Mouse (Mus musculus) midbrain, postnatal 0 days (tissue): ENCODE data around the gene Adnp. TPM values are rescaled to one million over a fixed set of nuclear protein-coding genes. Genes with fewer than 3 reads are reported as not detected.

Experiments used
- ATAC-seq: fragments of 200-750 bp; cut with Nextera tagmentation; 2 replicates; pipeline ENCODE4 v1.8.0; 2017; ENCODE audit warnings: moderate number of reproducible peaks, mild to moderate bottlenecking, moderate TSS enrichment, moderate library complexity; ENCODE audit not compliant: low FRiP score
- DNase-seq: peaks from one replicate; pipeline ENCODE4 v3.0.0-alpha.2; 2015; ENCODE audit warnings: low spot score
- H3K27ac ChIP-seq: fragments of 300-500 bp; sonication (generic); 2 replicates; pipeline ENCODE4 v1.5.1; 2014; ENCODE audit warnings: low read depth, mild to moderate bottlenecking, low read length, mixed read lengths
- H3K27me3 ChIP-seq: fragments of 300-500 bp; sonication (generic); 2 replicates; pipeline ENCODE4 v1.6.1; 2014; ENCODE audit warnings: low read length, control low read depth, mixed read lengths; ENCODE audit not compliant: insufficient read depth
- H3K36me3 ChIP-seq: fragments of 300-500 bp; sonication (generic); 2 replicates; pipeline ENCODE4 v1.6.1; 2014; ENCODE audit warnings: low read length, control low read depth, mixed read lengths; ENCODE audit not compliant: insufficient read depth
- H3K4me1 ChIP-seq: fragments of 300-500 bp; sonication (generic); 2 replicates; pipeline ENCODE4 v1.6.1; 2014; ENCODE audit warnings: mild to moderate bottlenecking, control low read depth, antibody characterized with exemption, low read length, mixed read lengths; ENCODE audit not compliant: insufficient read depth
- H3K4me2 ChIP-seq: fragments of 300-500 bp; sonication (generic); 2 replicates; pipeline ENCODE4 v1.6.1; 2014; ENCODE audit warnings: low read depth, mild to moderate bottlenecking, low read length, mixed read lengths; ENCODE audit not compliant: poor library complexity, severe bottlenecking
- H3K4me3 ChIP-seq: fragments of 300-500 bp; sonication (generic); 2 replicates; pipeline ENCODE4 v1.5.1; 2014; ENCODE audit warnings: low read depth, mild to moderate bottlenecking, low read length, moderate library complexity
- H3K9ac ChIP-seq: fragments of 300-500 bp; sonication (generic); replicated peaks from 2 replicates; pipeline ENCODE4 v1.6.1; 2014; ENCODE audit warnings: mild to moderate bottlenecking, low read length, moderate library complexity, mixed read lengths; ENCODE audit not compliant: poor library complexity, severe bottlenecking
- H3K9me3 ChIP-seq: fragments of 300-500 bp; sonication (generic); 2 replicates; pipeline ENCODE4 v1.6.1; 2016; ENCODE audit warnings: low read length, control low read depth
- CTCF ChIP-seq: IDR thresholded peaks from 2 replicates; pipeline ENCODE4 v1.5.1; 2016; ENCODE audit warnings: antibody characterized with exemption, mild to moderate bottlenecking
- WGBS: fragments of 180-500 bp; shearing (Covaris S2); extraction: QIAGEN DNeasy Blood & Tissue Kit; methylation state at CpG from one replicate; pipeline ENCODE4 v1.1.7; 2014; 5-methylcytosine and 5-hydroxymethylcytosine counted together
- polyA plus RNA-seq: library from polyadenylated mRNA; unstranded; fragments of >200 nt; fragmentation: Nextera tagmentation; extraction: Ambion mirVana; gene quantifications from 2 replicates; pipeline ENCODE4 v1.2.1, GENCODE M21; 2015
- total RNA-seq: library from RNA; depleted of rRNA; stranded (reverse); fragments of >200 nt; gene quantifications from 2 replicates; pipeline ENCODE4 v1.2.3, GENCODE M21; 2014

The Adnp gene
- total and polyA plus RNA-seq, 2 experiments from 2014 or later = 15.4 to 24.9 TPM

DNA sequence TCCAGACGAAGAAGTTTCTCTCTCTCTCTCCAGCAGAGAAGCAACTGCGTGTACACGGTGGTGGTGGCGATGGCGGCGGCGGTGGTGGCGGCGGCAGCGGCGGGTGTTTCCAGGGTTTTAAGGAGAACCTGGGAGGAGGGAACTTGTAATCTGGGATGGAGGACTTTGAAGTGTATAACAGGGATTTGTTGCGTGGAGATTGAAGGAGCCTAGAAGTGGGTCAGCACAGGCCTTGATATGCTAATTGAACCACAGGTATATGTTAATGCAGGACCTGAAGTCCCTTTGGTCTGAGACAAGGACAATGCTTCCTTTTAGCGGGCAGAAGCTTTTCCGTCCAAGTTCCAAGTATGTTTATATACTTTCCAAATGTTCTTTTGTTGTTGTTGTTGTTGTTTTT lies 50.6 kb downstream of the Adnp start:
- DNase-seq (no peak), ATAC-seq (no peak)
- no peaks in the 10 kb centered on the region for H3K36me3 ChIP-seq
- H3K27ac ChIP-seq = no peak overlapping the region
- no peak overlapping the region for H3K4me3 ChIP-seq
- no peak overlapping the region for H3K4me2 ChIP-seq
- H3K9me3 ChIP-seq = no peaks in the 10 kb centered on the region
- no peak for TF ChIP-seq CTCF
- no peaks in the 10 kb centered on the region; the same call in 1 of the 2 replicates for H3K4me1 ChIP-seq
- H3K9ac ChIP-seq = no peak overlapping the region
- H3K27me3 ChIP-seq = no peaks in the 10 kb centered on the region; the same call in 1 of the 2 replicates
- WGBS = 33% methylated on average over 14 of the region's 14 CpGs

DNA sequence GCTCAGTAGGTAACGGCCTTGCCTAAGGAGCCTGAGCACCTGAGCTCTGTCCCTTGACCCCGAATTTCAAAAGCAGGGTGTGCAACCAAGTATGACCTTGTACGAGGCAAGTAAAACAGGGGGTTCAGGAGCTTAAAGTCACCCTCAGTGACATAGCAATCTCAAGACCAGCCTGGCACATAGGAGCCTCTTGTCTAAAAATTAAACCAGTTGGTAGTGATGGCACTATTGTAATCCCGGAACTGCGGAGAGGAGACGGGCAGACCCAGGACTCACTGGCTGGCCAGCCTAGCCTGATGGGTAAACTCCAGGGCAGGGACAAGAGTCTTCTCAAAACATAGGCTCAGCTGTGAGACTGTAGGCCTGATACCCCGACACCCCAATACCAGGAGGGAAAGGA lies 51.2 kb downstream of the Adnp start:
- Histone ChIP-seq H3K9ac (no peak overlapping the region), H3K36me3 (no peaks in the 10 kb centered on the region), H3K27ac (no peak overlapping the region), H3K4me3 (no peak overlapping the region), H3K27me3 (no peaks in the 10 kb centered on the region; the same call in 1 of the 2 replicates), H3K4me1 (no peaks in the 10 kb centered on the region; the same call in 1 of the 2 replicates), H3K4me2 (no peak overlapping the region), H3K9me3 (no peaks in the 10 kb centered on the region)
- TF ChIP-seq CTCF = no peak
- DNase-seq (no peak), ATAC-seq (no peak)
- WGBS = 83% methylated on average over 7 of the region's 7 CpGs

DNA sequence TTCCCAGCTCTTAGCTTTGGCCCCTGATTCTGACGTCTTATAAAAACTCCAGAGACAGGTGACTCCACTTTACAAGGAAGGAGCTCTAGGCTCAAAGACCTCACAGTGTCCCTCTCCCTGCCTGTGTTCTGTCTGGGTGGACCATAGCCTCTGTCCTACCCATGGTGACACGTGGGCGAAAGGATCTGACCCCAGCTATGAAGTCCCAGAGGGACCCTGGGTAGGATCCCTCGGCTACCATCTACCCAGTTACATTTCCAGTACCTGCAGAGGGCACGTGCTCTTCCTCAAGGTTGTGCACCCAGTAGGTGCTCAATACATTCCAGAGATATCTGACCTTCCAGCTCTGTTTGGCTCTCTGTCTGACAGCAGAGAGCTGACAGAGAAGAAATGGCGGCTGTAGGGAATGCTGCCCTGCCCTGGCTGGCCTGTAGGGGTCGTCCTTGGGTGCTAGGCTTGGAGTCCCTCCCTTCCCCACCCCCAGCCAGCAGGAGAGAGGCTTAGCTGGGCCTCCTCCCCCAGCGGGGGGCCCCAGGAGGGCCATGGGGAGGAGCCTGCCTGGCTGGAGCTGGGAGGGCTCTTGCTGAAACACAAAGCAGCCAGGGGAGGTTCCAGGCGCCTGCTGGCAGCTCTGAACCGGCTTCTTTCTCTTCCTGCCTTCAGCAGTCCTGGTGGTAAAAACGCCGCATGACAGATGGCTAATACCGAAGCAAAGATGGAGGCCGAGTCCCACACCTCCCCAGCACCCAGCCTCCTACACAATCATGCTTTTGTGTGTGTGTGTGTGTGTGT lies 52.6 kb downstream of the Adnp start:
- peak; percentile 88 for DNase-seq
- Histone ChIP-seq H3K4me3 (no peak overlapping the region), H3K27me3 (no peaks in the 10 kb centered on the region), H3K4me2 (no peak overlapping the region), H3K36me3 (no peaks in the 10 kb centered on the region), H3K9ac (no peak overlapping the region), H3K4me1 (no peaks in the 10 kb centered on the region; the same call in 1 of the 2 replicates), H3K9me3 (no peaks in the 10 kb centered on the region), H3K27ac (no peak overlapping the region)
- peak; percentile 87 for ATAC-seq
- peak; percentile 72 for TF ChIP-seq CTCF
- 24% methylated on average over 14 of the region's 14 CpGs for WGBS

DNA sequence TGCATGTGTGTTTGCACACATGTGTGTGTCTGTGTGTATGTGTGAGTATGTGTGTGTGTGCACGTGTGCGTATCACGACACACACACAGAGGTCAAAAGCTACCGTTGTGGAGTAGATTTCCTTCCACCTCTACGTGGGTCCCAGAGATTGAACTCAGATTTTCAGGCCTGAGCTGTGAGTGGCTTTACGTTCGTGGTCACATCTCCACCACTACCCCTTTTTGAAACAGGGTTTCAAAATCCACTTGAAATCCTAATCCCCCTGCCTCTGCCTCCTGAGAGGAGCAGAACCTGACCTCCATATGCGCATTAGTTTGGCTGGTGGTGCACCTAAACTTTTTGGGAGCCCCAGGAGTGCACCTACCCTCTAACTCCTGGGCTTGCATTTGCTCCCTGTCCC lies 57.7 kb downstream of the Adnp start:
- 94% methylated on average over 8 of the region's 8 CpGs for WGBS
- no peak for ATAC-seq
- H3K4me2 ChIP-seq = no peak overlapping the region

DNA sequence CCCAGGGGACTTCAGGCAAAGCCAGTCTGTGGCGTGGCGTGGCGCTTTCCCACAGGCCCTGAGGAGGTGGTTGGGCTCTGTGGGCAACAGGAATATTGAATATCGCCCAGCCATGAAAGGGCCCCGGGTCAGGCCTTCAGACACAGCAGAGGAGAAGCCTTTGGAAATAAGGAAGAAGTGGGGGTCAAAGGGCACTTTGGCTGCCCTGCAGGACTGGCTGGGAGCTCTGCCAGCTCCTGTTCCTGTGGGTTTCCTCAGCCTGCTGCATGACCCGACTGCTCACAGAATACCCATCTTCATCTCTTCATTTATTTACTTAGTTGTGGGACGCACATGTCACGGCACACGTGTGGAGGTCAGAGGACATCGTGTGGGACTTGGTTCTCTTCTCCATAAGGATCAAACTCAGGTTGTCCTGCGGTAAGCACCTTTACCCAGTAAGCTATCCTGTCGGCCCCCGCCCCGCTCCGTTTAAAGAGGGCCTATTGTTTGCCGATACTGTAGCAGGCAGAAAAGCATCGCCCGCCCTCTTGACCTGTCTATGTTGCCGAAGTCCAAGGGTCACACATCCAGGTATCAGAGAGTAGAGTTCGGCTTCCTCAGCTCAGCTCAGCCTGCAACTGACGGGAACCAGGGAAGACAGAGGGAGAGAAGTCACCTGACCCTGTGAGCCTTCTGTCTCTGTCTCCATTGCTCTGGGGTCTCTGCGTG lies 59.0 kb downstream of the Adnp start:
- H3K4me1 ChIP-seq = no peaks in the 10 kb centered on the region; the same call in 1 of the 2 replicates
- WGBS = 68% methylated on average over 22 of the region's 22 CpGs
- H3K4me3 ChIP-seq = no peak overlapping the region
- DNase-seq (no peak), ATAC-seq (no peak)
- H3K4me2 ChIP-seq = no peak overlapping the region
- no peaks in the 10 kb centered on the region for H3K36me3 ChIP-seq
- no peaks in the 10 kb centered on the region for H3K9me3 ChIP-seq
- TF ChIP-seq CTCF = no peak
- H3K27me3 ChIP-seq = no peaks in the 10 kb centered on the region
- no peak overlapping the region for H3K9ac ChIP-seq
- H3K27ac ChIP-seq = no peak overlapping the region

More for the DNA sequence above, 57.7 kb downstream of the Adnp start:
- Histone ChIP-seq H3K4me3 (no peak overlapping the region), H3K4me1 (no peaks in the 10 kb centered on the region), H3K27ac (no peak overlapping the region), H3K27me3 (no peaks in the 10 kb centered on the region), H3K36me3 (no peaks in the 10 kb centered on the region), H3K9ac (no peak overlapping the region), H3K9me3 (no peaks in the 10 kb centered on the region)
- no peak for TF ChIP-seq CTCF
- DNase-seq = no peak

DNA sequence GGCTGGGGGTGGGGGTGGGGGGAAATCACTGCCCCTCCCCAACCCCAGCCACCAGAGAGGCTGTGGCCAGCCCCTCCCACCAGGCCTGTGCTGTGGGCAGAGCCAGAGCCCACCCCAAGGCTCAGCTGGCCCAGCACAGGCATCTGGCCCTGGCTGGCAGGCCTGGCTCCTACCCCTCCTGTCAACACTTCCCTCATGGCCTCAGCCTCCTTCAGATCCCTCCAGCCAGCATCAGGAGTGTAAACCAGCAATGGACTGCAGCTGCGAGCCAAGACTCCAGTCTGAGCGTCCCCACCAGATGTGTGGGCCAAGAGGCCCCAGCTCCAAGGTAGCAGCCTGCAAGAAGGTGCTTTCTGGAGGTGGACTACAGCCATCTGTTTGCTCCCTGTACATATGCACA lies 61.5 kb downstream of the Adnp start:
- Histone ChIP-seq H3K27me3 (no peaks in the 10 kb centered on the region), H3K4me3 (no peak overlapping the region), H3K27ac (no peak overlapping the region), H3K4me2 (no peak overlapping the region), H3K36me3 (no peaks in the 10 kb centered on the region), H3K9me3 (no peaks in the 10 kb centered on the region), H3K9ac (no peak overlapping the region), H3K4me1 (no peaks in the 10 kb centered on the region; the same call in 1 of the 2 replicates)
- ATAC-seq (no peak), DNase-seq (no peak)
- TF ChIP-seq CTCF = no peak
- WGBS = 71% methylated on average over 2 of the region's 2 CpGs
